Mouse (Mus musculus) embryo, embryonic 9.5 days (tissue): ENCODE measurements around the gene Hist1h3d.
A peak's percentile ranks its signal among the peaks of the same experiment; 100 is the strongest.

Source experiments
- DNase-seq: peaks from one replicate; pipeline ENCODE4 v3.0.0-alpha.2; 2017; ENCODE audit errors: extremely low spot score

Hist1h3d gene

DNA sequence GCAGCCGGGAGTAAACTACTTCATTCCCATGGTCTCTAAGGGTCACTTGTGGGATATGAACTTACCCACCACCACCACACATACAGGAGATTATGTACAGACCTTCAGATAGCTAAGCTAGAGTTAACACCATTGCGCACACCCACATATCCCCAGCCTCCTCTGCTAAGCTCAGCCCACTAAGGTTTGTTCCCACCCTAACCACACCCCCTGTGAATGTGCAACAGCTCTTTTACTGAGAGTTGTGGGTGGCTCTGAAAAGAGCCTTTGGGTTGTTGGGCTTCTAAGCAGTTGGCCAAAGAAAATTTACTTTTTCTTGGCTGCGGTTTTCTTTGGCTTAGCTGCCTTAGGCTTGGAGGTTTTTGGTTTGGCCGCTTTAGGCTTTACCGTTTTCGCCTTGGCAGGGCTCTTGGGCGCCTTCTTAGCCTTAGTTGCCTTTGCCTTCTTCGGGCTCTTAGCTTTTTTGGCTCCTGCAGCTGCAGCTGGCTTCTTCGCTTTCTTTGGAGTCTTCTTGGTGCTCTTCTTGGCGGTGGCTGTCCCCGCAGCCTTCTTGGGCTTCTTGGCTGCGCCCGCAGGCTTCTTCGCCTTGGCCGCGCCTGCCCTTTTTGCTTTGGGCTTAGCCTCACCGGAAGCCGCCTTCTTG, 46.1 kb downstream of the Hist1h3d start:
- no peak for DNase-seq

DNA sequence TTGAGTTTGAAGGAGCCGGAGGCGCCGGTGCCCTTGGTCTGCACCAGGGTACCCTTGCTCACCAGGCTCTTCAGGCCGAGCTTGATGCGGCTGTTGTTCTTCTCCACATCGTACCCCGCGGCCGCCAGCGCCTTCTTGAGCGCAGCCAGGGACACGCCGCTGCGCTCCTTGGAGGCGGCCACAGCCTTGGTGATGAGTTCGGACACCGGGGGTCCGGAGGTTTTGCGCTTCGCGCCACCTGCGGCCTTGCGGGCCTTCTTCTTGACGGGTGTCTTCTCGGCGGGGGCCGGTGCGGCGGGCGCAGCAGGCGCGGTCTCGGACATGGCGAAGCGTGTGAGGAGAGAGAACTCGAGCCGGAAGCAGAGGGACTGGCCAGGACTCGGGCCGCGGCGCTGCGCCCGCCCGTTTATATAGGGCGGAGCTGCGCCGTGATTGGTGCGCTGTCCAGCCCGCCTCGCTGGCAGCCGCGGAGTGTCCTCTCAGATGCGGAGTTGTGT, 46.7 kb downstream of the Hist1h3d start, which contains the start of gene Hist1h1e:
Hist1h1e (minus strand) TSS at position 384 of the 497 bp plus-strand sequence.
- peak; percentile 96 for DNase-seq

DNA sequence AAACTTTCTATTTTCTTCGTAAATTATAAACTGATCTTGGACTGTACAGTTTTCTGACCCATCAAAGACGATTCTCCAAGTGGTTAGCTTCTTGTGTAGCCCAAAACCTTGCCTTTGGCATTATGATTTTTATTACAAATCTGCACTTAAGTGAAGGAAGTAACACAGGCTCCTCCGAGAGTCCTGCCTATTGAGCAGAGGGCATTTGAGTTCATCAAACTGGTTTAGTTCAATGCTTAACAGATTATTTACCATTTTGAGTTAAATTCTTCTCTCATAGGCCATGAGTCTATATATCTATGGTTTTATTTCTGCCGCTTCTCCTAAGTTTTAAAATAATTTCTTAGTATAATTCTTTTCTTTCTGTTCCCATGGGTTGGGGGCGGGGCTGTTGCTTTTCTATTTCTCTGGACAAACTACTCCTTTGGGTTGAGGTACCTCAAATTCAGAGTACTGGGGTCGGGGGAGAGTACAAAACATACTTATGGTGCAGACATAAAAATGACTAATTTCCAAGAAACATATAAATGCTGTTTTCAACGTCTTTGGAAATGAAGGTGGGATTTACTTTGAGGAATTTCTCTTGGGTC, 47.4 kb downstream of the Hist1h3d start:
- DNase-seq: peak; percentile 33
